Mouse (Mus musculus) embryo, embryonic 9.5 days (tissue): ENCODE measurements around the gene Fibcd1.

Source experiments
- DNase-seq: peaks from one replicate; pipeline ENCODE4 v3.0.0-alpha.2; 2017; ENCODE audit errors: extremely low spot score

The Fibcd1 gene

GRCm38 (mm10) chr2:31845896-31846691 is at the start of gene Fibcd1:
Gene Fibcd1 (minus strand): TSS chr2:31846005.
- peak; percentile 43 for DNase-seq

DNA sequence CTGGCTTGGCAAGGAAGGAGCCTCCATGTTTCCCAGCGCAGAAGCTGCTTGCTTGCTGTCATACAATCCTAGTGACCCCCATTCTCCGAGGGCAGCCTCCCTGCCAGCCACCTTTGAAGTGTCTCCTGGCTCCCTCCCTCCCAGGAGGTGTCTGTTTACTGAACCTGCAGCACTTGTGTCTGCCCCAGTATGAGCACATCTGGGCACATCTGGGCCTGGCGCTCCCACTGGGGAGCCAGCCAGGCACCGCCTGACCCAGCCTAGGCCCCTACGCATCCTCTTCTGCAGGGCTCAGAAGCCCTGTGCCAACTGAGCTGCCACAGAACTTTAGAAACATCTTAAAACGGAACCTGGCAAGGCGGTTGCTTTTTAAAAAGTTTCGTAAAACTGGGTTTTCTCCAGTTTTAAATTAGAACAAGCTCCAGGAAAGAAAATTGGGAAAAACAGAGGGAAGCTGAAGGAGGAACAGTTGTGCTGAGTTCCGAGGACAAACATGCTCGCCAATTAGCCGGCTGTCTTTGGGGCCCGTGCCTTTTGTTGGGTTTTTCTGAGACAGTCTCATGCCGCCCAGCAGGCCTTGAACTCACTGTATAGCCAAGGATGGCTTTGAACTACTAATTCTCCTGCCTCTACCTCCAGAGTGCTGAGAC is 48.5 kb upstream of the Fibcd1 start:
- DNase-seq = no peak

- DNase-seq = no peak
Measured at GRCm38 (mm10) chr2:31893110-31893669, 47.4 kb upstream of the Fibcd1 start.

DNA sequence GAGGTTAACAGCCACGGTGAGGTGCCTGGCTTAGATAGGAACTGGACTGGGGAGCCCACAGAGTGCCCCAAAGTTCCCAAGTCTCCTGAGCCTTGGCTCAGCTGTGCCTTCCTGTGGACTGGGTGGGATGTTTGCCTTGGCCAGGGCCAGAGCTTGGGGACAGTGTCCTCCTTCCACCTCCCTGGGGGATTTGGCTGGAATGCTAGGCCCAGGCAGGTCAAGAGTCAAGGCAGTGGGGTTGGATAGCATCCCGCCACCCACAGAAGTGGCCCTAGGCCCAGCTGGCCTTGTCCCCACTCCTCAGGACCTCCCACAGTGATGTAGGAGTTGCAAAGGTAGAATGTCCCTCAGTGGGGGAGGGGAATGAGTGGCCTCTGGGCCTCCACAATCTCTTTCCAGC is 45.4 kb upstream of the Fibcd1 start:
- no peak for DNase-seq

DNA sequence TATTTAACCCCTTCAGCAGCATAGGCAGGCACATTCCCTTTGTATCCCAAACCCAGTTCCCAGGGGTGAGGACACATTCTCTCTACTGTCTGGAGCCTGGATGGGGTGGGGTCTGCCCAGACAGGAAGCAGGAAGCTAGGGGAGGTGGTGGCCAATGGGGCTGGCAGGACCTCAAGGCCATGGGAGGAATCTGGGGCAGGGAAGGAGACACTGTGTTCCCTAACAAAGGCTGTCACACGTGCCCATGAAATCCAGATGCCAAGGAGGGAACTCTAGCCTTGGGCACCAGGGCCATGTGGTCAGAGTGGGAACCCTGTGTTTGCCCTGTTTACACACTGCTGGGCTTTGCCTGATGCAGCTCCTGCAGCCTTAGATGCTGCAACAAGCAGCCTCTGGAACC is 43.1 kb upstream of the Fibcd1 start:
- no peak for DNase-seq

- DNase-seq = peak; percentile 59
Measured at GRCm38 (mm10) chr2:31887030-31887429, 41.2 kb upstream of the Fibcd1 start, which contains the start of gene Lamc3. Gene Lamc3 (plus strand): TSS chr2:31887291.

GRCm38 (mm10) chr2:31884806-31885205 is 39.0 kb upstream of the Fibcd1 start:
- no peak for DNase-seq

DNA sequence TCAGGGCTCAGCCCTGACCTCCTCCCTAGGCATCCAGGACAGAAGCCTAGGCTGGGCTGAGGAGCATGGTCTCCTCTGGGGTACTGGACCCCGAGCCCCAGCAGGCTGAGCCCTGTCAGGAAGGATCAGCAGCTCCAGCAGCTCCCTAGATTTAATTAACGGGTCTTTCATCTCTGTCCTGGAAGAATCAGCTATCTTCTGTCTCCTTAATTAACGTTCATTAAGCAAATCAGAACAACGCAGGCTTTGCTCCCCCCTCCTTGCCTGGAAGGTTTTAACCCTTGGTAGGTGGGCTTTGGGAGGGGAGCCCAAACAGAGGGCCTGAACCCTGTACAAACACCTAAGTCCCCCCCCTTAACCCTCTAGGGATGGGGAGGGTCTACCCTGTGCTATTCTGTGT is 37.3 kb upstream of the Fibcd1 start:
- DNase-seq = no peak

DNA sequence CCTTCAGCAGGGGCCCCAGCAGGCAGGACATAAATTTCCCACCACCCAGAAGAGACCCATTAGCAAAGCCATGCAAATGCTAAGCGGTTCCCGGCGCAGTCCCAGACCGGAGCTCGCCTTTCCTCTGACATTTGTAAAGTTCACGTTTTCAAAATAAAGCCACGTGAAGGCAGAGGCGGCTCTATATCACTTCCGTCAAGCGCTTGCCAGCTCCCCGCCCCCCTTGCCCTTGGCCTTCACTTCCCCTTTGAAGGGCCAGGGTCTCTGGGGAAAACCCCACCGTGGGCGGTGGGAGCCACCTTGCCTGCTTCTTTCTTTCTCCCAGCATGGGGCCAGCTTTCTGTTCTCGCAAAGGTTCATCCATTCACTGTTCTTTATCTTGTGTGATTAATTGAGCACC is 35.1 kb upstream of the Fibcd1 start:
- DNase-seq = no peak

DNA sequence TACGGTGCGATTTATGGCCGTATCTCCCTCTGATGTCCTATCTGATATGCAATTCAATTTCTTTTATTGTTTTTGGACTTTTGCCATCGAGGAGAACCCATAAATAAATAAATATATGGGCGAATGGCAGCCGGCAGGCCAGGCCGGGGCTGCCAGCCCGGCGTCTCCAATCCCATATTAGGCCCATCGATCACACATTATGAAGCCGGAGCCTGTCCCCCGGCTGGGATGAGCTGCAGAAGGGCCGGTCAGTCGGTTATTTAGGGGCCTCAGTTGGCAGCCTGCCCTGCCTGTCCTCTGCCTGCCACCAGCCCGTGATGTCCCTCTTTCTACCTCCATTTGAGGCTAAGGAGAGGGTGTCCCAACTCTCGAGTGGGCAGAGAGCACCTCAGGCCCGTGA is 32.8 kb upstream of the Fibcd1 start:
- no peak for DNase-seq

GRCm38 (mm10) chr2:31876446-31876845 is 30.6 kb upstream of the Fibcd1 start:
- no peak for DNase-seq

- DNase-seq = no peak
Measured at GRCm38 (mm10) chr2:31874290-31874855, 28.6 kb upstream of the Fibcd1 start.

DNA sequence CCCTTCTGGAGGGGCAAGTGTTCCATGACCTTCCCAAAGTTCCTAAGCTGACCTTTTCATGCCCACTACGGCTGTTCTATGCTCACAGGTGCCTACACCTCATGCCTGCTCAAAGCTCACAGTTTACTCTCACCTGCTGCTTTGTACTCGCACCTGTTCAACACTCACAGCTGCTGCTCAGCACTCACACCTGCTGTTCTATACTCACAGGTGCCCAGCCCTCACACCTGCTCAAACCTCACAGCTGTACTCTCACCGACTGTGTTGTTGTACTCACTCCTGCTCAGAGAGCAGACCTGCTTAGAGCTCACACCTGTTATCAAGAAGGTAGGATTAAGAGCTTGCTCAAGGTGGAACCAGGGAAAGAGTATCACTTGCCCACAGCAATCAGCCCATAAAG is 24.9 kb upstream of the Fibcd1 start:
- DNase-seq = no peak

- DNase-seq = no peak
Measured at GRCm38 (mm10) chr2:31869692-31870091, 23.9 kb upstream of the Fibcd1 start.

DNA sequence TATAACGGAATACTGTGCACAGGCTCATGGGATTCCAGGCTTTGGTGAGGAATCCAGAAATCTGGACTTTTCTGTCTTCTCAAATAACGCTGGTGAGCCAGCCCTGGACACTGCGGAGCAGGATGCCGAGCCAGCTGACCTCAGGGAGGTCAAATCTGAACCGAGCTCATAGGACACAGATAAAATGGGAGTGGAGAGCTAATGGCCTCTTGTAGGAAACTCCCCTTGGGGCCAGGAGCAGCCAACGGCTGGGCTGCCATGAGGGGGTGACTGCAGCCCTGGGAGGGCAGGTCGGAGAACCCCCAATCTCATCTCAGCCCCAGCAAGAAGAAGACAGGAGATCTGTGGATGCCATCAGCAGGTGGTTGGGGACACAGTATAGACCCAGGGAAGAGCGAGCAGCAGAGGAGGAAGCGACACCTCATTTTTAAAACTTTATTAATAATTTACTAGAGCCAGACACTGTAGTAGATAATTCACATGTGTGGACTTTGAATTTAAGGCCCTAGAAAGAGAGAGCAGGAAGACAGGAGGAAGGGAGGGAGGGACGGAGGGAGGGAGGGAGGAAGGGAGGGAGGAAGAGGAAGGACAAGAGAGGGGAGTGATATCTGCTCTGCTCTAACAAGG is 22.8 kb upstream of the Fibcd1 start:
- no peak for DNase-seq

DNA sequence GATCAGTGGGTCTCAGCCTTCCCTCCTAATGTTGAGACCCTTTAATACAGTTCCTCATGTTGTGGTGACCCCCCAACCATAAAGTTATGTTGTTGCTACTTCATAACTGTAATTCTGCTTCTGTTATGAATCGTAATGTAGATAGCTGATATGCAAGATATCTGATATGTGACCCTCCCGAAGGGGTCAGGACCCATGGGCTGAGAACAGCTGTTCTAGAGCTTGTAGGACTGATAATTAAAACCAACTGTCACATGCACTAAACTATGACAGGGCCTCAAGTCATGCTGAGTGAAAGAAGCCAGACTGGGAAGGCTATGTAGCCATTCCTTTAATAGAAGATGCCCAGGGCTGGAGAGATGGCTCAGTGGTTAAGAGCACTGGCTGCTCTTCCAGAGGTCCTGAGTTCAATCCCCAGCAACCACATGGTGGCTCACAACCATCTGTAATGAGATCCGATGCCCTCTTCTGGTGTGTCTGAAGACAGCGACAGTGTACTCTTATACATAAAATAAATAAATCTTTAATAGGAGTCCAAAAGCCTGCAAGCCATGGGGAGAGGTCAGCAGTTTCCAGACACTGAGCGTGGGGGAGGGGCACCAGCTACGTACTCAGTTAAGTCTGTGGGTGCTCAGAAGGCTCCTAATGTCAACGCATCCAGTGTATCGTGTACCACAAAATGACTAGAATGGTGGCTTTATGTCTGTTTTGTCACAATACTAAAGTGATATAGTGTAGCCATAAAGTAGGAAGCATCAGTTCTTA is 22.1 kb upstream of the Fibcd1 start:
- no peak for DNase-seq

DNA sequence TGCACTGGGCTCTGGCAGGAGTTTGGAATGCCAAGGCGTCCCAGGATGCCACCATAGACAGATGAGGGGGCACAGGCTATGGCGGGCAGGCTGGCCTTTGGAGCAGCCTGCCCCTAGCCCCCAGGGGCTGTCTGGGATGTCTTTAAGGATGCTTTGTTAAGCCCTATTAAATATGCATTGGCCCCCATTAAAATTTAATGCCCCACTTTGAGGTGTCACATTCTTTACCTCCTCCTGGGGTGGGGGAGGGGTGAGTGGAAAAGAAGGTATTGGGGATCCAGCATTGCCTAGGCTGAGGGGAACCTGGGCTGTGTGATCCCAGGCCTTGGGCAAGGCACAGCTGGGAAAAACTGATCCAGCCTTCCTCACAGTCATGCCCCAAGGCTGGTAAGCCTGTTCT is 20.0 kb upstream of the Fibcd1 start:
- DNase-seq = no peak

DNA sequence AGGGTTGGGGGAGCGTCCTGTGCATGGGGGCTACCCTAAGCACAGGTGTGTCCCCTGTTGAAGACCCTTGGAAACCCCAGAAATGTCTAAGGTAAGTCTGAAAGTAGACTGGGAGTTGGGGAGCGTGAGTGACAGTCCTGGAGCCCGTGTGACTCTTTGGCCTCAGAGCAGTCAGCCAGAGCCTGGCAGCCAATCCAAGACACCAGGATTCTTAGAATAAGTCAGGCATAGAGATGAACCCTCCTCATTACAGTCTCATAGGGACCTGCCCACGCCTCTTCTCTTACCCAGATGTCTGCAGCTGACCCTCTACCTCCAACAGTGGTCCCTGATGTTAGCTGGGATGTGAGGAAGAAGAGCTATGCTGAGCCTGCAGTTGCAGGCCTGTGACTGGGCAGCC is 19.5 kb upstream of the Fibcd1 start:
- no peak for DNase-seq

GRCm38 (mm10) chr2:31864891-31865290 is 19.1 kb upstream of the Fibcd1 start:
- DNase-seq = no peak

DNA sequence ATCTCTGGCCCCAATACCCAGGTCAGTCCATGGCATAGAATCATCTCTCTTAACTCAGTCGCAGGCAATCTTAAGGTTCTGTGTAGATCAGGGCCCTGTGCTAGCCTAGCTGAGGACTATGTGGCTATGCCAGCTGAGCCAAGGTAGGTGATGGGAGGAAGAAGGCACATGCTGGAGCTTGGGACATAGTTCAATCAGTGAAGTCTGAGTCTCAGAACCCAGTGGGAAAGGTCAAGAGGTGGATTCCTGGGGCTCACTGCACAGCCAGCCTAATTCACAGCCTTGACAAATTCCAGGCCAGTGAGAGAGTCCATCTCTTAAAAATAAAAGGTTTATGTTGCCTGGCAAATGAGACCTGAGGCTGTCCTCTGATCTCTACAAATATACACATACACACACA is 18.0 kb upstream of the Fibcd1 start:
- DNase-seq = no peak

- DNase-seq = no peak
Measured at GRCm38 (mm10) chr2:31862919-31863318, 17.1 kb upstream of the Fibcd1 start.

DNA sequence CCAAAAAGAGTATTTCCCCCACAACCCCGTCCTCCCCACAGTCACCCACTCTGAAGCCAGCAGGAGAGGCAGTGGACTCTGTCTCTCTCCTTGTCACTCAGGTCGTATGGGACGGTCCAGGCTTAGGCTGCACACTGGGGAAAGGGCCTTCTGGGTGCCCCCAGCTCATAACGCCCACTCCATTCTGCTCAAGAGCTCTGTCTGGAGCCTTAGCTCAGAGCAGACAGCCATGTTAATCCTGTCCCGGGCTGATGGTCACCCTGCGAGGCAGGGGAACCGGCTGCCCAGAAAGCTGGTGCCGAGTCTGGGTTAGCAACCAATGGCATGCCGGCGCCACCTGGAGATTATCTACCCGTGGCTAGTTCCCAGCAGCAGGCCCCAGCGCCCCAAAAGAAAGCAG is 12.7 kb upstream of the Fibcd1 start:
- DNase-seq = no peak
